10 mouse cellular contexts compared by ENCODE assay signal in genomic region chr5:127300597-127301254, GRCm38 (mm10). TPM values are rescaled to one million over a fixed set of nuclear protein-coding genes. Genes with fewer than 3 reads are reported as not detected.
DNase-seq lines count a peak whose midpoint lies in the region; ATAC-seq lines count a peak whose summit lies in the region.
"Had no signal": no experiment of that assay in that cellular context is flagged by ENCODE, and none has a peak within 500 bp of the region (broad histone marks: within the 10 kb centered on the region; RNA-seq: fewer than 3 reads in every experiment).

No protein-coding gene starts in this region.

- H3K9me3 ChIP-seq in embryonic facial prominence, embryonic 10.5 days = no peaks in the 10 kb centered on the region
- H3K9me3 ChIP-seq in midbrain, embryonic 14.5 days (ENCODE audit: control insufficient read depth, low read length) = no peaks in the 10 kb centered on the region
- H3K9me3 ChIP-seq: liver, embryonic 15.5 days; stomach, embryonic 15.5 days had no signal

- no peak overlapping the region for H3K4me2 ChIP-seq in midbrain, embryonic 14.5 days (ENCODE audit: low read length)
- H3K4me2 ChIP-seq: liver, embryonic 15.5 days; stomach, embryonic 15.5 days had no signal

- peak overlapping the region; percentile 60 for H3K27ac ChIP-seq in embryonic facial prominence, embryonic 10.5 days (replicated peaks)
- no peak overlapping the region for H3K27ac ChIP-seq in midbrain, embryonic 14.5 days (replicated peaks; ENCODE audit: low read depth, low read length)
- H3K27ac ChIP-seq: liver, embryonic 15.5 days; stomach, embryonic 15.5 days had no signal

- DNase-seq in cerebellum, adult 11 months = peak; percentile 66
- peak; percentile 41 to 64 for DNase-seq in layer of hippocampus, postnatal 10 days (ENCODE audit: low spot score in 2 of 2)
- no peak for DNase-seq in layer of hippocampus, adult 18-20 months (ENCODE audit: low spot score in 2 of 2)
- no peak for DNase-seq in embryonic facial prominence, embryonic 10.5 days (ENCODE audit: low spot score)
- DNase-seq in midbrain, embryonic 14.5 days = peak; percentile 74
- DNase-seq in left cerebral cortex, adult 9 months (ENCODE audit: low spot score in 2 of 2) = no peak

- ATAC-seq in cerebellum, adult (ENCODE audit: insufficient number of reproducible peaks, low FRiP score, low TSS enrichment) = no peak
- ATAC-seq in midbrain, embryonic 14.5 days (ENCODE audit: low FRiP score, low TSS enrichment) = no peak
- no peak for ATAC-seq in erythroblast, adult 5-6 weeks (replicated peaks; ENCODE audit: low FRiP score, poor library complexity, severe bottlenecking)

- 56% methylated on average over 8 of the region's 8 CpGs for WGBS in embryonic facial prominence, embryonic 10.5 days
- 18% methylated on average over 8 of the region's 8 CpGs for WGBS in midbrain, embryonic 14.5 days

- no peak overlapping the region for H3K9ac ChIP-seq in midbrain, embryonic 14.5 days (replicated peaks; ENCODE audit: low read length)
- H3K9ac ChIP-seq: liver, embryonic 15.5 days; stomach, embryonic 15.5 days had no signal

- H3K36me3 ChIP-seq in embryonic facial prominence, embryonic 10.5 days (replicated peaks) = no peaks in the 10 kb centered on the region
- H3K36me3 ChIP-seq in midbrain, embryonic 14.5 days (ENCODE audit: control insufficient read depth, insufficient read depth, low read length) = no peaks in the 10 kb centered on the region
- H3K36me3 ChIP-seq: liver, embryonic 15.5 days; stomach, embryonic 15.5 days had no signal

- no peaks in the 10 kb centered on the region for H3K27me3 ChIP-seq in embryonic facial prominence, embryonic 10.5 days (replicated peaks; ENCODE audit: low read depth, poor library complexity, severe bottlenecking)
- no peaks in the 10 kb centered on the region for H3K27me3 ChIP-seq in midbrain, embryonic 14.5 days (ENCODE audit: control insufficient read depth, insufficient read depth, low read length)
- H3K27me3 ChIP-seq: liver, embryonic 15.5 days; stomach, embryonic 15.5 days had no signal

- no peak overlapping the region for H3K4me3 ChIP-seq in embryonic facial prominence, embryonic 10.5 days
- H3K4me3 ChIP-seq in midbrain, embryonic 14.5 days (replicated peaks; ENCODE audit: low read depth, low read length) = no peak overlapping the region
- H3K4me3 ChIP-seq: liver, embryonic 15.5 days; stomach, embryonic 15.5 days had no signal

- H3K4me1 ChIP-seq in embryonic facial prominence, embryonic 10.5 days = peaks cover 68% of the 10 kb centered on the region
- peaks cover 32% of the 10 kb centered on the region for H3K4me1 ChIP-seq in midbrain, embryonic 14.5 days (ENCODE audit: control insufficient read depth, insufficient read depth, low read length)
- H3K4me1 ChIP-seq: liver, embryonic 15.5 days had no signal

RNA-seq across cellular contexts. Expression of gene Tmem132c, which starts 59.1 kb away (rescaled TPM):
- 1 to 10 TPM; 7.1 to 7.5 TPM for total RNA-seq in layer of hippocampus, postnatal 10 days (2021)
- 1 to 10 TPM; 2.7 to 3.7 TPM for total RNA-seq in layer of hippocampus, adult 18-20 months (2021)
- polyA plus RNA-seq in embryonic facial prominence, embryonic 10.5 days (2016; fragmentation: Nextera tagmentation; extraction: Ambion mirVana) = 29.5 and 35.1 TPM in 2 replicates
- polyA plus RNA-seq in midbrain, embryonic 14.5 days (2014; fragmentation: Nextera tagmentation; extraction: Ambion mirVana) = 10.6 and 16.2 TPM in 2 replicates
- total RNA-seq in erythroblast, adult 5-6 weeks (2015; ENCODE audit: low replicate concordance) = not detected in 2 replicates
- not detected in 2 replicates for total RNA-seq in erythroblast, adult 5-6 weeks (2017; ENCODE audit: low replicate concordance)

Comparison
In these comparisons a context has a peak if more than half of its experiments do, and no peak if none do; other contexts are left out.
1. DNase-seq: peak in cerebellum, adult 11 months (single experiment), layer of hippocampus, postnatal 10 days (2 of 2) and midbrain, embryonic 14.5 days (single experiment); none in layer of hippocampus, adult 18-20 months (0 of 2), embryonic facial prominence, embryonic 10.5 days (single experiment) and left cerebral cortex, adult 9 months (0 of 2).